Mouse (Mus musculus): ENCODE data around the gene Tvp23b. TPM values are rescaled to one million over a fixed set of nuclear protein-coding genes. Genes with fewer than 3 reads are reported as not detected.

Gene Tvp23b
- polyA plus RNA-seq, 1 experiment from 2014 or later, result 49.3 TPM

- 30% methylated on average over 2 of the region's 2 CpGs for WGBS
- H3K4me3 ChIP-seq (ENCODE audit: control insufficient read depth in 1 of 2, insufficient read depth in 1 of 2, low read depth in 1 of 2, low read length in 2 of 2), result no peak overlapping the region
- no peak overlapping the region for H3K9ac ChIP-seq (ENCODE audit: low read length)
- ATAC-seq (ENCODE audit: insufficient number of reproducible peaks, insufficient read depth, low FRiP score, low read depth), result no peak
- H3K27ac ChIP-seq (replicated peaks in 1 of 2; ENCODE audit: control insufficient read depth in 1 of 2, insufficient read depth in 1 of 2, low read depth in 2 of 2, low read length in 2 of 2), result no peak overlapping the region
- peaks cover 4% of the 10 kb centered on the region; the same call in 1 of the 2 replicates for H3K9me3 ChIP-seq (ENCODE audit: control insufficient read depth, low read length)
- no peak overlapping the region for H3K4me2 ChIP-seq (ENCODE audit: low read length)
- no peaks in the 10 kb centered on the region for H3K27me3 ChIP-seq (ENCODE audit: control insufficient read depth, insufficient read depth, low read length)
- peaks cover 0 to 6% of the 10 kb centered on the region in 2 experiments; a peak in 1 of 4 replicates for H3K4me1 ChIP-seq (ENCODE audit: control insufficient read depth in 2 of 2, insufficient read depth in 2 of 2, low read length in 2 of 2)
- H3K36me3 ChIP-seq (ENCODE audit: control insufficient read depth, insufficient read depth, low read length), result no peaks in the 10 kb centered on the region
These were observed 37.5 kb downstream of the Tvp23b start for GRCm38 (mm10) chr11:62916765-62917164.

DNA sequence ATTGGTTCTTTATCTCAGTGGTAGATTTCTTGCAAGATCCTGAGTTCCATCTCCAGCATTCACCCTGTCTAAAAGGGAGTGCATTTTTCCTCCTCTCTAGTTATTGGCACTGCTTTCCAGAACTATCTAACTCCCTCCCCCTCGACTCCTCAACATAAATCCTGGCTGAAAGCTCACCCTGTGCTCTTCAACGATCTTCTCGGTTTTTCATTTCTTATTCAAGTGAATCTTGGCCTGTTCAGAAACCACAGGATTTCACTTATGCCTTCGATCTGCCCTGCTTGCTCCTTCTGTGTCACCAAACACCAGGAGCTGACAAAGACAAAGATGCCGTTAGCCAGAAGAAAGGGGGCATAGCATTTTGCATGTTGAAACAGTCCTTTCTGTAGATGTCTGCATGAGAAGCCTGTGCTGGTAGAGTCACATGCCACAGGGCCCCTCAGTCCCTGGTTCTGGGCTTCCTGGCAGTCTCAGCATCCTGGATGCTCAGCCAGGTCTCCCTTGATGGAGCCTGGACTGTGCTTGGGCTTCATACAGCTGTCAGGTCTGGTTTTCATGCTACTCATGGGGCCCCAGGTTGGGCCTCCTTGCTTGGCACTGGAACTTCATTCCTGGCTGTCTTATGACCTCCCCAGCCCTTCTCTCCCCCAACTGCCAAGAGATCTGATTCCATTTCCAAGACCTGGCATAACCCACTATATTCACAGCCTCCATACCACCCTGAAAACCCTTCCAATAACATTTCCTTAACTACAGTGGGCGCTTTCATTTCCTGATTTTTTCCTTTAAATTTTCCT, 40.9 kb downstream of the Tvp23b start:
- Histone ChIP-seq H3K27me3 (ENCODE audit: control insufficient read depth, insufficient read depth, low read length) (no peaks in the 10 kb centered on the region), H3K4me1 (ENCODE audit: control insufficient read depth in 2 of 2, insufficient read depth in 2 of 2, low read length in 2 of 2) (peaks cover 4 to 12% of the 10 kb centered on the region in 2 experiments; a peak in 2 of 4 replicates), H3K4me2 (ENCODE audit: low read length) (peak overlapping the region; percentile 57; the same call in 1 of the 2 replicates), H3K27ac (replicated peaks in 1 of 2; ENCODE audit: control insufficient read depth in 1 of 2, insufficient read depth in 1 of 2, low read depth in 2 of 2, low read length in 2 of 2) (peak overlapping the region; percentile 61 to 62), H3K36me3 (ENCODE audit: control insufficient read depth, insufficient read depth, low read length) (no peaks in the 10 kb centered on the region), H3K4me3 (ENCODE audit: control insufficient read depth in 1 of 2, insufficient read depth in 1 of 2, low read depth in 1 of 2, low read length in 2 of 2) (no peak overlapping the region), H3K9me3 (ENCODE audit: control insufficient read depth, low read length) (peaks cover 4% of the 10 kb centered on the region; the same call in 1 of the 2 replicates), H3K9ac (ENCODE audit: low read length) (peak overlapping the region; percentile 12; the same call in 1 of the 2 replicates)
- no peak for ATAC-seq (ENCODE audit: insufficient number of reproducible peaks, insufficient read depth, low FRiP score, low read depth)
- WGBS, result 63% methylated on average over 6 of the region's 6 CpGs

GRCm38 (mm10) chr11:62920743-62921050, 41.4 kb downstream of the Tvp23b start:
- 26% methylated on average over 6 of the region's 6 CpGs for WGBS
- H3K9ac ChIP-seq (ENCODE audit: low read length), result peak overlapping the region; percentile 12; the same call in 1 of the 2 replicates
- H3K4me2 ChIP-seq (ENCODE audit: low read length), result peak overlapping the region; percentile 57
- peaks cover 4% of the 10 kb centered on the region; the same call in 1 of the 2 replicates for H3K9me3 ChIP-seq (ENCODE audit: control insufficient read depth, low read length)
- H3K4me1 ChIP-seq (ENCODE audit: control insufficient read depth in 2 of 2, insufficient read depth in 2 of 2, low read length in 2 of 2), result peaks cover 4 to 12% of the 10 kb centered on the region in 2 experiments; a peak in 2 of 4 replicates
- H3K27me3 ChIP-seq (ENCODE audit: control insufficient read depth, insufficient read depth, low read length), result no peaks in the 10 kb centered on the region
- ATAC-seq (ENCODE audit: insufficient number of reproducible peaks, insufficient read depth, low FRiP score, low read depth), result no peak
- H3K36me3 ChIP-seq (ENCODE audit: control insufficient read depth, insufficient read depth, low read length), result no peaks in the 10 kb centered on the region
- H3K4me3 ChIP-seq (ENCODE audit: control insufficient read depth in 1 of 2, insufficient read depth in 1 of 2, low read depth in 1 of 2, low read length in 2 of 2), result peak overlapping the region; percentile 4 to 27; a peak in 1 of 4 replicates
- H3K27ac ChIP-seq (replicated peaks in 1 of 2; ENCODE audit: control insufficient read depth in 1 of 2, insufficient read depth in 1 of 2, low read depth in 2 of 2, low read length in 2 of 2), result peak overlapping the region in 1 of 2 experiments; percentile 61; a peak in 1 of 4 replicates

DNA sequence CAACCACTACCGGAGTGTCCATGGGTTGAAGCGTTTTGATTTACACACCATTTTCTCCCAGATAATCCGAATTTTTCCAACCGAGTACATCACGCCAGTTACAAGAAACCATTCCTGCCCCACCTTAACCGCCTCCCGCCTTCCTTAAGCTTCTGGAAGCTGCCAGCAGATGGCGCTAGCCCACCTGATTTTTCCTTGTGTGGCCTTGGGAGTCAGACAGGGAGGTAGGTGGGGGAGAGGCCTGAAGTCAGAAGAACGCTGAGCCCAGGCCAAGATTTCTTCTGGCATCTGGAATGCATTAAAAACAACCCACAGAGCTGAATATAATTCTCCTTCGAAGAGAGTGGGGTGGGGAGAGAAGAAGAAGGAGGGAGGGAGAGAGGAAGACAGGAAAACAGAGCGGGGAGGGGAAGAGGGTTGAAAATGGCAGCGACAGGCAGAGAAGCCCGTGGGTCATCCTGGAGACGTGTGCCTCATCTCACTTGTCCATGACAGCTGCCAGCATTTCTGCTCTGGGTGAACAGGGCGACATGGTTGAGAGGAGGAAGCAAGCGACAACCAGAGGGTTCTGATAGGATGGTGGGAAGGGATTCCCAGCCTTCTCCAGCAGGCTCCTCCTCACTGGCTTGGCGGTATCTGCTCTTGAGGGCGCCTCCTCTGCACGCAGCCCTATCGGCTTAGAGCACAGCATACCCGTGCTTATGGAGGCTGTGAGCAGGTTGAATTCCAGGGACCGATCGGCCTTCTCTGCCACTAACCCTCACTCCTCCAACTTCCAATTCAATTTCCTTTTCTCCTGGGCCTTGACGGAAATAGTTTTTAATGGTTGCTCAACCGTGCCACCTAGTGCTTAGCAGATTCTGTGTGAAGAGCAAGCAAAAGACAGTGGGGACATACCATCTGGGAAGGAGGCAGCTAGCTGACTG, 42.1 kb downstream of the Tvp23b start:
- Histone ChIP-seq H3K36me3 (ENCODE audit: control insufficient read depth, insufficient read depth, low read length) (no peaks in the 10 kb centered on the region), H3K4me1 (ENCODE audit: control insufficient read depth in 2 of 2, insufficient read depth in 2 of 2, low read length in 2 of 2) (peaks cover 4 to 12% of the 10 kb centered on the region in 2 experiments; a peak in 2 of 4 replicates), H3K27ac (replicated peaks in 1 of 2; ENCODE audit: control insufficient read depth in 1 of 2, insufficient read depth in 1 of 2, low read depth in 2 of 2, low read length in 2 of 2) (peak overlapping the region; percentile 72 to 80), H3K4me2 (ENCODE audit: low read length) (peak overlapping the region; percentile 57), H3K9ac (ENCODE audit: low read length) (peak overlapping the region; percentile 45), H3K9me3 (ENCODE audit: control insufficient read depth, low read length) (peaks cover 4% of the 10 kb centered on the region; the same call in 1 of the 2 replicates), H3K27me3 (ENCODE audit: control insufficient read depth, insufficient read depth, low read length) (no peaks in the 10 kb centered on the region), H3K4me3 (ENCODE audit: control insufficient read depth in 1 of 2, insufficient read depth in 1 of 2, low read depth in 1 of 2, low read length in 2 of 2) (peak overlapping the region; percentile 4 to 33)
- peak; percentile 82 for ATAC-seq (ENCODE audit: insufficient number of reproducible peaks, insufficient read depth, low FRiP score, low read depth)
- WGBS, result 14% methylated on average over 25 of the region's 25 CpGs

DNA sequence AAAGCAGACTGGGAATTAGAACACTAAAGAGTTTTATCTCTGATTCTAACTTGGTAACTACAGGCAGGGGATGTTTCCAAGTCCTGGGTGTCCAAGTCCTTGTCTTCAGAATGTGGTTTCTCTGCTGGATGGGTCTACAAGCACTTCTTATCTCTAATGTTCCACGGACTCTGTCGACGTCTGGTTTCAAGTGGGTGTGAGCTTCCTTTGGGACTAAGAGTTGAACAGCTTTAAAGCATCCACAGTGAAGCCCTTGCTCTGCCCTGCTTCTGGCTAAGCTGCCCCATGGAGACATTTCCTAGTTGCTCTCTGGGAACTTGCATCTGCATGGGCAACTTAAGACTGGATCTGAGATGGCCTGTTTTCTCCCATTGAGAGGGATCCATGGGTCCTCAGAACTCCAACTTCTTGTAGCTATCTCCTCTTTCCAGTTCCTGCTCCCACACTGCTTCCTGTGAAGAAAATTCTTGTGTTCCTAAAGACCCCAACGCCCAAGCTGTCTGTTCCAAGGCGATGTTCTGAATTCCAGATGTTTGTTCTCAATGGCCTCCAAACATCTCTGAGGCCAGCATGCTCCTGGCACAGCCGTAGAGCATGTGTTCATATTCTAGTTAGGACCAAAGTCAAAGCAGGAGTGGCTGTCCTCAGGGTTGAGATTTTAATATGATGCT, 45.0 kb downstream of the Tvp23b start:
- WGBS, result 32% methylated on average over 6 of the region's 6 CpGs
- Histone ChIP-seq H3K27ac (replicated peaks in 1 of 2; ENCODE audit: control insufficient read depth in 1 of 2, insufficient read depth in 1 of 2, low read depth in 2 of 2, low read length in 2 of 2) (0 out of 4 replicates have a peak overlapping the region, but pooled peaks of 1 of the 2 experiments have one; percentile 33), H3K36me3 (ENCODE audit: control insufficient read depth, insufficient read depth, low read length) (no peaks in the 10 kb centered on the region)

DNA sequence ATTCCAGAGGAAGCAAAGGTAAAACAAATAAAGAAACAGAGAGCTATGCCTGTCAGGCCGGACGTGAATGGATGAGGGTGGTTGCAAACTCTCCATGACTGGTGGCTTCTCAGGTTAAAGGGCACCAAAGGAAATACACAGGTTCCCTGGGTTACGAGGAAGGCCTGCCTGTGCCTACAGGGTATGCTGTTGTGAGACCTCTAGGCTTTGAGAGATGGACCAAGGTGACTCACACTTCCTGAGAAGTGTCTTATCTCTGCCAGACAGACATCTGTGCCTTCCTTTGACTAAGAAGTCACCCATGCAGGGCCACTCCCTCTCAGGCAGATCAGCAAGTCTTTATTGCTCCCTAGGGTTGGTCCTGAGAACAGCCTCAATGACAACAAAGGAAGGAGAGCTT, 50.5 kb downstream of the Tvp23b start:
- 55% methylated on average over 3 of the region's 3 CpGs for WGBS
- H3K4me3 ChIP-seq (ENCODE audit: control insufficient read depth in 1 of 2, insufficient read depth in 1 of 2, low read depth in 1 of 2, low read length in 2 of 2), result no peak overlapping the region
- H3K36me3 ChIP-seq (ENCODE audit: control insufficient read depth, insufficient read depth, low read length), result no peaks in the 10 kb centered on the region
- H3K27ac ChIP-seq (replicated peaks in 1 of 2; ENCODE audit: control insufficient read depth in 1 of 2, insufficient read depth in 1 of 2, low read depth in 2 of 2, low read length in 2 of 2), result no peak overlapping the region
- H3K4me1 ChIP-seq (ENCODE audit: control insufficient read depth in 2 of 2, insufficient read depth in 2 of 2, low read length in 2 of 2), result no peaks in the 10 kb centered on the region
- H3K4me2 ChIP-seq (ENCODE audit: low read length), result no peak overlapping the region
- H3K27me3 ChIP-seq (ENCODE audit: control insufficient read depth, insufficient read depth, low read length), result no peaks in the 10 kb centered on the region
- H3K9me3 ChIP-seq (ENCODE audit: control insufficient read depth, low read length), result 0 out of 2 replicates have a peak, but pooled peaks cover 5% of the 10 kb centered on the region
- no peak overlapping the region for H3K9ac ChIP-seq (ENCODE audit: low read length)
- peak; percentile 43 for ATAC-seq (ENCODE audit: insufficient number of reproducible peaks, insufficient read depth, low FRiP score, low read depth)

More for the DNA sequence above, 45.0 kb downstream of the Tvp23b start:
- Histone ChIP-seq H3K9ac (ENCODE audit: low read length) (no peak overlapping the region), H3K4me1 (ENCODE audit: control insufficient read depth in 2 of 2, insufficient read depth in 2 of 2, low read length in 2 of 2) (peaks cover 4 to 12% of the 10 kb centered on the region in 2 experiments; a peak in 2 of 4 replicates), H3K9me3 (ENCODE audit: control insufficient read depth, low read length) (peaks cover 9% of the 10 kb centered on the region; the same call in 1 of the 2 replicates), H3K4me3 (ENCODE audit: control insufficient read depth in 1 of 2, insufficient read depth in 1 of 2, low read depth in 1 of 2, low read length in 2 of 2) (no peak overlapping the region), H3K27me3 (ENCODE audit: control insufficient read depth, insufficient read depth, low read length) (no peaks in the 10 kb centered on the region), H3K4me2 (ENCODE audit: low read length) (no peak overlapping the region)
- no peak for ATAC-seq (ENCODE audit: insufficient number of reproducible peaks, insufficient read depth, low FRiP score, low read depth)

DNA sequence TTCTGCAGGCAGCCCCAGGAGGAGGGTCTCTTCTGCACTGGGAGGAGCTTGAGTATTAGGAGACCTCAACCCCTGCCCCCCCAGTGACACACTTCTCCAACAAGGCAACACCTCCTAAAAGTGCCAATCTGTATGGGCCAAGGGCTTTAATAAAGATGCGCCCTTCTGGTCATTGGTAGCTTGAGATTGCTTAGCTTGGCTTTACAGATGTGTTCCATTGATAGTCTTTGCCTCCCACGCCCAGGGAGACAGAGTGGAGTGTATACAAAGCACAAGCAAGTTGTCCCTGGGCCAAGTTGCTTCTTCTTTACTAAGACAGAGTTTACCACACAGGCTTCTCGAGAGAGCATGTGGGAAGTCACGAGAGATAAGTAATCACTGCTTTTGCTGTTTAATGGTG, 51.3 kb downstream of the Tvp23b start:
- Histone ChIP-seq H3K9ac (ENCODE audit: low read length) (no peak overlapping the region), H3K4me2 (ENCODE audit: low read length) (no peak overlapping the region), H3K9me3 (ENCODE audit: control insufficient read depth, low read length) (0 out of 2 replicates have a peak, but pooled peaks cover 5% of the 10 kb centered on the region), H3K4me3 (ENCODE audit: control insufficient read depth in 1 of 2, insufficient read depth in 1 of 2, low read depth in 1 of 2, low read length in 2 of 2) (no peak overlapping the region), H3K27ac (replicated peaks in 1 of 2; ENCODE audit: control insufficient read depth in 1 of 2, insufficient read depth in 1 of 2, low read depth in 2 of 2, low read length in 2 of 2) (no peak overlapping the region), H3K4me1 (ENCODE audit: control insufficient read depth in 2 of 2, insufficient read depth in 2 of 2, low read length in 2 of 2) (no peaks in the 10 kb centered on the region), H3K27me3 (ENCODE audit: control insufficient read depth, insufficient read depth, low read length) (no peaks in the 10 kb centered on the region), H3K36me3 (ENCODE audit: control insufficient read depth, insufficient read depth, low read length) (no peaks in the 10 kb centered on the region)
- no peak for ATAC-seq (ENCODE audit: insufficient number of reproducible peaks, insufficient read depth, low FRiP score, low read depth)
- WGBS, result 67% methylated on average over 4 of the region's 4 CpGs

All from heart, embryonic 14.5 days (tissue).